Mouse (Mus musculus) brain, embryonic 14.5 days (tissue): ENCODE measurements around the gene Nr2f2.

Experiments used
- CTCF ChIP-seq: fragments of 200-500 bp; IDR thresholded peaks from 2 replicates; pipeline ENCODE4 v1.5.1; 2012; ENCODE audit warnings: inconsistent platforms, mild to moderate bottlenecking, moderate library complexity, borderline replicate concordance; ENCODE audit not compliant: insufficient read depth, insufficient read length; ENCODE audit errors: extremely low read depth
- POLR2A ChIP-seq: fragments of 200-500 bp; IDR thresholded peaks from 2 replicates; pipeline ENCODE4 v1.6.1; 2012; ENCODE audit warnings: mild to moderate bottlenecking, inconsistent platforms, borderline replicate concordance; ENCODE audit not compliant: poor library complexity, insufficient read depth, insufficient read length, severe bottlenecking; ENCODE audit errors: extremely low read depth

- TF ChIP-seq CTCF = no peak
- no peak for TF ChIP-seq POLR2A
Measured at GRCm38 (mm10) chr7:70342076-70342475, 24.5 kb downstream of the Nr2f2 start.
